Mouse (Mus musculus): ENCODE data around the gene Zfp831. TPM values are rescaled to one million over a fixed set of nuclear protein-coding genes. Genes with fewer than 3 reads are reported as not detected.

Gene Zfp831
- polyA plus RNA-seq, 1 experiment, result 0.34 TPM

GRCm38 (mm10) chr2:174644975-174645374 is 1.6 kb downstream of the Zfp831 start:
- Histone ChIP-seq H3K4me3 (ENCODE audit: insufficient read depth, low read depth, low read length) (no peak overlapping the region), H3K4me1 (ENCODE audit: control insufficient read depth, insufficient read depth, low read length) (no peaks in the 10 kb centered on the region), H3K27me3 (replicated peaks; ENCODE audit: control insufficient read depth, insufficient read depth, low read length) (no peaks in the 10 kb centered on the region), H3K27ac (ENCODE audit: insufficient read depth, low read depth, low read length) (no peak overlapping the region), H3K36me3 (ENCODE audit: control insufficient read depth, insufficient read depth, low read length) (no peaks in the 10 kb centered on the region)
- no peak for DNase-seq
- TF ChIP-seq CTCF (conservative IDR thresholded peaks at IDR 0.05; ENCODE audit: insufficient read depth, insufficient read length, low read depth, low read length), result no peak
- no peak for TF ChIP-seq POLR2A (IDR thresholded peaks at IDR 0.05; ENCODE audit: low read depth, low read length)
- WGBS, result 90% methylated on average over 10 of the region's 10 CpGs

DNA sequence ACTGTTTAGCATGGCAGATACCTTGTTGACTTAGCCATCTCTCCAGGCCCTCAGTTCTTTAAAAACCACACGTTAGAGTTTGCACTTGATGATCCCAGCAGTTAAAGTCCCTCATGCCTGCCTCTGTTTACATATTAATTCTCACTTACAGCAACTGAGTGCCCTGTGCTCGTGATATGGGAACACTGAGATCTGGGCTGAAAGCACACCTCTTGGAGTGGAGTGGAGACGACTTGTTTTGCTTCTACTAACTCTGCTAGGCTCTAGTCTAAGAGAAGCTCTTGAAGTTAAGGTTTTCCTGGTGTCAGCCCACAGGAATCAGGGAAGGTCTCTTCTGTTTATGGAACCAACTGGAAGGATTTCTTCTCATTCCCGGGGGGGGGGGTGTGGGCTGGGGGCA is 9.5 kb downstream of the Zfp831 start:
- no peak overlapping the region for H3K27ac ChIP-seq (ENCODE audit: insufficient read depth, low read depth, low read length)
- 58% methylated on average over 4 of the region's 4 CpGs for WGBS
- H3K36me3 ChIP-seq (ENCODE audit: control insufficient read depth, insufficient read depth, low read length), result no peaks in the 10 kb centered on the region
- no peak for DNase-seq
- no peak overlapping the region for H3K4me3 ChIP-seq (ENCODE audit: insufficient read depth, low read depth, low read length)
- no peak for TF ChIP-seq POLR2A (IDR thresholded peaks at IDR 0.05; ENCODE audit: low read depth, low read length)
- TF ChIP-seq CTCF (conservative IDR thresholded peaks at IDR 0.05; ENCODE audit: insufficient read depth, insufficient read length, low read depth, low read length), result no peak
- H3K27me3 ChIP-seq (replicated peaks; ENCODE audit: control insufficient read depth, insufficient read depth, low read length), result no peaks in the 10 kb centered on the region
- H3K4me1 ChIP-seq (ENCODE audit: control insufficient read depth, insufficient read depth, low read length), result no peaks in the 10 kb centered on the region

- Histone ChIP-seq H3K27ac (ENCODE audit: insufficient read depth, low read depth, low read length) (no peak overlapping the region), H3K4me3 (ENCODE audit: insufficient read depth, low read depth, low read length) (no peak overlapping the region), H3K4me1 (ENCODE audit: control insufficient read depth, insufficient read depth, low read length) (no peaks in the 10 kb centered on the region), H3K36me3 (ENCODE audit: control insufficient read depth, insufficient read depth, low read length) (no peaks in the 10 kb centered on the region), H3K27me3 (replicated peaks; ENCODE audit: control insufficient read depth, insufficient read depth, low read length) (no peaks in the 10 kb centered on the region)
- no peak for DNase-seq
- TF ChIP-seq CTCF (conservative IDR thresholded peaks at IDR 0.05; ENCODE audit: insufficient read depth, insufficient read length, low read depth, low read length), result no peak
- no peak for TF ChIP-seq POLR2A (IDR thresholded peaks at IDR 0.05; ENCODE audit: low read depth, low read length)
- WGBS, result 84% methylated on average over 5 of the region's 5 CpGs
Measured at GRCm38 (mm10) chr2:174655341-174655740, 12.0 kb downstream of the Zfp831 start.

DNA sequence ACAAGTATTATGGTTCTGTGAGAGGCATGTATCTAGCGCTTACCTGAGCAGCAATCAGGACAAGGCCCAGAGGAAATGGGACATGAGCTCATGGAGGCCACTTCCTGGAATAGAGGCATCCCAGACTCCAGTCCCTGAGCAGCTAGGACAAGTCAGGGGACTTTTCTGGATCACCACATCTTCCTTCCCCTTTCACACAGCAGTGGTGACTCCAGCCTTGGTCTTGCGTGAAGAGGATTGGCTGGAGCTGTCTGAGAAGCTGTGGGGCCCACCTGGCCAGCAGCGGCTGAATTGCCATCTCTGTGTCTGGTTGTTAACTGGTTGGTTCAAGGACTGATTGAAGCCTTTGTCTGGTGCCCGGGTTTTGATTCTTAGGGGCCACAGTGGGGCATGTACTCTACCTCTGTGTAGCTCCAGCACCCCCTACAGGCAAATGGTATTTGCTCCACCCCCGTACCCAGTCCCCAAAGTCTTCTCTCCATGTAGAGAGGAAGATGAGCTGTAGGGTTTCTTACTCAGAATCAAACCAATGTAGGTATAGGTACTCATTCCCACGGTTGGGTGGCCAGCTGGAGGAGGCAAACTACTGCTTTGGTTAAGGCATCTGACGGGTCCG is 15.0 kb downstream of the Zfp831 start:
- no peak for DNase-seq
- 81% methylated on average over 8 of the region's 8 CpGs for WGBS
- Histone ChIP-seq H3K27ac (ENCODE audit: insufficient read depth, low read depth, low read length) (no peak overlapping the region), H3K36me3 (ENCODE audit: control insufficient read depth, insufficient read depth, low read length) (no peaks in the 10 kb centered on the region), H3K27me3 (replicated peaks; ENCODE audit: control insufficient read depth, insufficient read depth, low read length) (no peaks in the 10 kb centered on the region), H3K4me1 (ENCODE audit: control insufficient read depth, insufficient read depth, low read length) (no peaks in the 10 kb centered on the region), H3K4me3 (ENCODE audit: insufficient read depth, low read depth, low read length) (no peak overlapping the region)
- TF ChIP-seq POLR2A (IDR thresholded peaks at IDR 0.05; ENCODE audit: low read depth, low read length), result no peak
- TF ChIP-seq CTCF (conservative IDR thresholded peaks at IDR 0.05; ENCODE audit: insufficient read depth, insufficient read length, low read depth, low read length), result peak; percentile 27; the same call in 1 of the 2 replicates

- H3K36me3 ChIP-seq (ENCODE audit: control insufficient read depth, insufficient read depth, low read length), result no peaks in the 10 kb centered on the region
- H3K4me3 ChIP-seq (ENCODE audit: insufficient read depth, low read depth, low read length), result no peak overlapping the region
- no peaks in the 10 kb centered on the region for H3K27me3 ChIP-seq (replicated peaks; ENCODE audit: control insufficient read depth, insufficient read depth, low read length)
- no peak for DNase-seq
- WGBS, result 91% methylated on average over 4 of the region's 4 CpGs
- no peaks in the 10 kb centered on the region for H3K4me1 ChIP-seq (ENCODE audit: control insufficient read depth, insufficient read depth, low read length)
- H3K27ac ChIP-seq (ENCODE audit: insufficient read depth, low read depth, low read length), result no peak overlapping the region
- no peak for TF ChIP-seq CTCF (conservative IDR thresholded peaks at IDR 0.05; ENCODE audit: insufficient read depth, insufficient read length, low read depth, low read length)
- no peak for TF ChIP-seq POLR2A (IDR thresholded peaks at IDR 0.05; ENCODE audit: low read depth, low read length)
Measured at GRCm38 (mm10) chr2:174659874-174660273, 16.5 kb downstream of the Zfp831 start.

GRCm38 (mm10) chr2:174660321-174660720 is 17.0 kb downstream of the Zfp831 start:
- no peak for TF ChIP-seq POLR2A (IDR thresholded peaks at IDR 0.05; ENCODE audit: low read depth, low read length)
- no peak for TF ChIP-seq CTCF (conservative IDR thresholded peaks at IDR 0.05; ENCODE audit: insufficient read depth, insufficient read length, low read depth, low read length)
- H3K27ac ChIP-seq (ENCODE audit: insufficient read depth, low read depth, low read length), result no peak overlapping the region
- no peaks in the 10 kb centered on the region for H3K4me1 ChIP-seq (ENCODE audit: control insufficient read depth, insufficient read depth, low read length)
- WGBS, result 87% methylated on average over 9 of the region's 9 CpGs
- no peaks in the 10 kb centered on the region for H3K27me3 ChIP-seq (replicated peaks; ENCODE audit: control insufficient read depth, insufficient read depth, low read length)
- no peaks in the 10 kb centered on the region for H3K36me3 ChIP-seq (ENCODE audit: control insufficient read depth, insufficient read depth, low read length)
- no peak overlapping the region for H3K4me3 ChIP-seq (ENCODE audit: insufficient read depth, low read depth, low read length)
- no peak for DNase-seq

GRCm38 (mm10) chr2:174661436-174662171 is 18.3 kb downstream of the Zfp831 start:
- Histone ChIP-seq H3K4me1 (ENCODE audit: control insufficient read depth, insufficient read depth, low read length) (no peaks in the 10 kb centered on the region), H3K27ac (ENCODE audit: insufficient read depth, low read depth, low read length) (no peak overlapping the region), H3K36me3 (ENCODE audit: control insufficient read depth, insufficient read depth, low read length) (no peaks in the 10 kb centered on the region), H3K27me3 (replicated peaks; ENCODE audit: control insufficient read depth, insufficient read depth, low read length) (no peaks in the 10 kb centered on the region), H3K4me3 (ENCODE audit: insufficient read depth, low read depth, low read length) (no peak overlapping the region)
- no peak for DNase-seq
- TF ChIP-seq POLR2A (IDR thresholded peaks at IDR 0.05; ENCODE audit: low read depth, low read length) (no peak), CTCF (conservative IDR thresholded peaks at IDR 0.05; ENCODE audit: insufficient read depth, insufficient read length, low read depth, low read length) (no peak)
- WGBS, result 43% methylated on average over 7 of the region's 7 CpGs

Data from kidney, adult 2 months (tissue).